Mouse (Mus musculus) MEL (cell line): ENCODE results near the gene Folr1. TPM values are rescaled to one million over a fixed set of nuclear protein-coding genes. Genes with fewer than 3 reads are reported as not detected.

Source experiments
- DNase-seq: peaks from one replicate; pipeline ENCODE4 v3.0.0; 2011; ENCODE audit warnings: low read depth, low spot score
- H3K27ac ChIP-seq: 2 replicates; pipeline ENCODE4 v1.5.1; 2012; ENCODE audit warnings: low read depth, mild to moderate bottlenecking, control low read depth, low read length, moderate library complexity; ENCODE audit not compliant: control insufficient read depth
- H3K27me3 ChIP-seq, 2 experiments: fragments of 150-350 bp in 1 of 2; sonication (generic) in 1 of 2; 2 replicates each; pipeline ENCODE4 v1.6.1; 2012; ENCODE audit warnings: low read length in 2 of 2, mild to moderate bottlenecking in 2 of 2, improper control_type of control experiment in 1 of 2, moderate library complexity in 1 of 2; ENCODE audit not compliant: insufficient read depth in 2 of 2, control insufficient read depth in 1 of 2
- H3K36me3 ChIP-seq, 2 experiments: 2 replicates each; pipeline ENCODE4 v1.6.1; 2012 to 2014; ENCODE audit warnings: low read length in 2 of 2, improper control_type of control experiment in 1 of 2, inconsistent platforms in 1 of 2, mild to moderate bottlenecking in 1 of 2; ENCODE audit not compliant: insufficient read depth in 2 of 2, control insufficient read depth in 1 of 2
- H3K4me1 ChIP-seq, 2 experiments: fragments of 150-350 bp in 1 of 2; sonication (generic) in 1 of 2; 2 replicates each; pipeline ENCODE4 v1.6.1; 2012; ENCODE audit warnings: low read length in 2 of 2, improper control_type of control experiment in 1 of 2, mild to moderate bottlenecking in 1 of 2; ENCODE audit not compliant: insufficient read depth in 2 of 2, control insufficient read depth in 1 of 2
- H3K4me3 ChIP-seq, 2 experiments: fragments of 150-350 bp in 1 of 2; sonication (generic) in 1 of 2; 2 replicates each; pipeline ENCODE4 v1.5.1; 2012; ENCODE audit warnings: low read depth in 2 of 2, low read length in 2 of 2, mild to moderate bottlenecking in 2 of 2, moderate library complexity in 2 of 2, control low read depth in 1 of 2, improper control_type of control experiment in 1 of 2; ENCODE audit not compliant: control insufficient read depth in 1 of 2, insufficient read depth in 1 of 2
- H3K79me2 ChIP-seq: 2 replicates; pipeline ENCODE4 v1.6.1; 2012; ENCODE audit warnings: mild to moderate bottlenecking, low read length, moderate library complexity; ENCODE audit not compliant: control insufficient read depth, poor library complexity, insufficient read depth
- H3K9ac ChIP-seq: 2 replicates; pipeline ENCODE4 v1.6.1; 2012; ENCODE audit warnings: low read depth, mild to moderate bottlenecking, control low read depth, low read length, moderate library complexity; ENCODE audit not compliant: control insufficient read depth, poor library complexity, severe bottlenecking
- H3K9me3 ChIP-seq: fragments of 150-350 bp; sonication (generic); replicated peaks from 2 replicates; pipeline ENCODE4 v1.6.1; 2012; ENCODE audit warnings: mild to moderate bottlenecking, low read length, improper control_type of control experiment, moderate library complexity; ENCODE audit not compliant: insufficient read depth
- CHD1 ChIP-seq: IDR thresholded peaks from 2 replicates; pipeline ENCODE4 v1.6.1; 2012; ENCODE audit warnings: low read depth, mild to moderate bottlenecking, inconsistent platforms, low read length, improper control_type of control experiment
- CTCF ChIP-seq, 3 experiments: IDR thresholded peaks in 2 of 3; conservative IDR thresholded peaks in 1 of 3; 2 replicates each; pipeline ENCODE4 v1.5.1; 2011 to 2012; ENCODE audit warnings: low read length in 3 of 3, low read depth in 2 of 3, mild to moderate bottlenecking in 2 of 3, improper control_type of control experiment in 1 of 3, inconsistent platforms in 1 of 3, mixed read lengths in 1 of 3, moderate library complexity in 1 of 3; ENCODE audit not compliant: control insufficient read depth in 1 of 3, insufficient read depth in 1 of 3, poor library complexity in 1 of 3, severe bottlenecking in 1 of 3
- GATA1 ChIP-seq: IDR thresholded peaks from 2 replicates; pipeline ENCODE4 v1.6.1; 2011; ENCODE audit warnings: low read depth, low read length, improper control_type of control experiment
- HCFC1 ChIP-seq: IDR thresholded peaks from 2 replicates; pipeline ENCODE4 v1.6.1; 2012; ENCODE audit warnings: low read depth, mild to moderate bottlenecking, inconsistent platforms, low read length, improper control_type of control experiment, moderate library complexity
- JUND ChIP-seq: IDR thresholded peaks from 2 replicates; pipeline ENCODE4 v1.6.1; 2011; ENCODE audit warnings: low read depth, mild to moderate bottlenecking, improper control_type of control experiment, low read length
- MAZ ChIP-seq: IDR thresholded peaks from 2 replicates; pipeline ENCODE4 v1.6.1; 2012; ENCODE audit warnings: low read depth, mild to moderate bottlenecking, inconsistent platforms, low read length, improper control_type of control experiment
- MYB ChIP-seq: IDR thresholded peaks from 2 replicates; pipeline ENCODE4 v1.6.1; 2011; ENCODE audit warnings: mild to moderate bottlenecking, low read depth, low read length, improper control_type of control experiment
- MYC ChIP-seq: IDR thresholded peaks from 2 replicates; pipeline ENCODE4 v1.6.1; 2011; ENCODE audit warnings: low read depth, mild to moderate bottlenecking, low read length, improper control_type of control experiment, moderate library complexity
- POLR2A ChIP-seq, 2 experiments: IDR thresholded peaks; 2 replicates each; pipeline ENCODE4 v1.6.1; 2011 to 2012; ENCODE audit warnings: low read length in 2 of 2, mild to moderate bottlenecking in 2 of 2, control low read depth in 1 of 2, improper control_type of control experiment in 1 of 2, low read depth in 1 of 2, moderate library complexity in 1 of 2; ENCODE audit not compliant: control insufficient read depth in 1 of 2, insufficient read depth in 1 of 2, poor library complexity in 1 of 2
- POLR2AphosphoS5 ChIP-seq: IDR thresholded peaks from 2 replicates; pipeline ENCODE4 v1.6.1; 2012; ENCODE audit warnings: low read depth, borderline replicate concordance, mild to moderate bottlenecking, inconsistent platforms, low read length, moderate library complexity, mixed read lengths
- RAD21 ChIP-seq: IDR thresholded peaks from 2 replicates; pipeline ENCODE4 v1.6.1; 2011; ENCODE audit warnings: mild to moderate bottlenecking, low read depth, low read length, improper control_type of control experiment
- SMC3 ChIP-seq: IDR thresholded peaks from 2 replicates; pipeline ENCODE4 v1.6.1; 2011; ENCODE audit warnings: low read depth, low read length, improper control_type of control experiment
- TAL1 ChIP-seq: IDR thresholded peaks from 2 replicates; pipeline ENCODE4 v1.6.1; 2012; ENCODE audit warnings: mild to moderate bottlenecking, inconsistent platforms, low read length, moderate library complexity, mixed read lengths
- TBP ChIP-seq: IDR thresholded peaks from 2 replicates; pipeline ENCODE4 v1.8.0; 2011; ENCODE audit warnings: low read depth, low read length, improper control_type of control experiment
- UBTF ChIP-seq: IDR thresholded peaks from 2 replicates; pipeline ENCODE4 v1.6.1; 2012; ENCODE audit warnings: low read depth, mild to moderate bottlenecking, inconsistent platforms, low read length, improper control_type of control experiment, moderate library complexity, borderline replicate concordance; ENCODE audit not compliant: insufficient read depth
- USF1 ChIP-seq: IDR thresholded peaks from 2 replicates; pipeline ENCODE4 v1.6.1; 2014; ENCODE audit warnings: low read depth, mild to moderate bottlenecking, inconsistent platforms, low read length, improper control_type of control experiment, moderate library complexity
- USF2 ChIP-seq, 2 experiments: IDR thresholded peaks; 2 replicates each; pipeline ENCODE4 v1.6.1; 2011 to 2012; ENCODE audit warnings: improper control_type of control experiment in 2 of 2, low read length in 2 of 2, borderline replicate concordance in 1 of 2, inconsistent platforms in 1 of 2, low read depth in 1 of 2, mild to moderate bottlenecking in 1 of 2; ENCODE audit not compliant: insufficient read depth in 1 of 2
- ZC3H11A ChIP-seq: IDR thresholded peaks from 2 replicates; pipeline ENCODE4 v1.6.1; 2012; ENCODE audit warnings: low read depth, mild to moderate bottlenecking, inconsistent platforms, low read length, improper control_type of control experiment
- ZNF384 ChIP-seq: IDR thresholded peaks from 2 replicates; pipeline ENCODE4 v1.6.1; 2012; ENCODE audit warnings: low read depth, mild to moderate bottlenecking, inconsistent platforms, low read length, improper control_type of control experiment
- polyA plus RNA-seq, 2 experiments: library from polyadenylated mRNA; stranded (reverse) in 1 of 2; unstranded in 1 of 2; fragments of >175 nt in 1 of 2; fragments of >200 nt in 1 of 2; gene quantifications; 2 replicates each; pipeline versions ENCODE4 v1.2.1 to v1.2.4; 2012; ENCODE audit warnings: low replicate concordance in 2 of 2, low read depth in 1 of 2; ENCODE audit not compliant: insufficient read length in 2 of 2, insufficient read depth in 1 of 2, missing spikeins in 1 of 2
- total RNA-seq: library from RNA; depleted of rRNA; stranded (reverse); fragments of 300-350 nt; gene quantifications from 2 replicates; pipeline ENCODE4 v1.2.3, GENCODE M21; 2012

Folr1 gene
- total and polyA plus RNA-seq, 3 experiments, result 0.07 to 0.12 TPM; not detected in 1

DNA sequence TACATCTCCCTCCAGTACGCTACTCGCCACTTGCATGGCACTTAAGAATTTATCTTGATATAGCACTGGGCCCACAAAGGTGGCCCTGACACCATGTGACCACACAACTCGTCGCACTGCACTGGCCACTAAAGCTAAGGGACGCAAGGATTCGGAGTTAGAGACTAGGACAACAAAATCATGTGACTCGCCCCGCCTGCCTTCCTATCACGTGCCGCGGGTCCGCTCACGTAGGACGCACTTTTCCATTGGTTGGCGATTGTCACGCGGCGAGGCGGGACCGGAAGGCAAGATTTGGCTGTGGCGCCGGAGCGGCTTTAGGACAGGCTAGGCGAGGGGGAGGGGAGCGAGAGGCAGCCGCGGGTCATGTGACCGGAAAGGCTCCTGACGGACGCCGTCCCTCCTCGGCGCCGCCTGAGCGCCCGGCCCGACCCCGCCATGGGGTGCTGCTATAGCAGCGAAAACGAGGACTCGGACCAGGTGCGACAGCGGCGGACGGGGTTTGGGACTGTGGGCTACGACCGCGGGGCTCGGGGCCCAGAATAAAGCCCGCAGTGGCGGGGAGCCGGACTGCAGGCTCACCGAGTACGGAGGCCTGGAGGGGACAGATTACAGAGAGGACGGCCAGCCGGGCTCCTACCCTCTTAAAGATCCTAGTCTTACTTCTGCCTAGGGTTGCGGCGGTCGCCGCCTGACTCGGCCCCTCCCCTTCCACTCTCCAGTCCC lies 35.1 kb upstream of the Folr1 start, which contains the start of gene Lamtor1 (continued):
- TF ChIP-seq UBTF, result no peak
- TF ChIP-seq RAD21, result no peak
- TF ChIP-seq JUND, result no peak
- no peak for TF ChIP-seq MYB
- TF ChIP-seq CHD1, result no peak
- TF ChIP-seq MYC, result peak; percentile 77
- TF ChIP-seq POLR2AphosphoS5, result peak; percentile 65; the same call in 1 of the 2 replicates
- TF ChIP-seq ZC3H11A, result no peak
- 0 out of 2 replicates have a peak, but pooled peaks have one; percentile 3 for TF ChIP-seq TAL1
- no peak for TF ChIP-seq SMC3
- TF ChIP-seq TBP, result peak; percentile 50
- peak; percentile 73 to 90 for TF ChIP-seq POLR2A (IDR thresholded peaks at IDR 0.05; ENCODE audit: control insufficient read depth in 1 of 2, insufficient read depth in 1 of 2, low read depth in 1 of 2, low read length in 2 of 2, poor library complexity in 1 of 2)
- no peak for TF ChIP-seq ZNF384
- TF ChIP-seq USF1, result peak; percentile 98
- no peak for TF ChIP-seq MAZ
- TF ChIP-seq GATA1, result peak; percentile 4; the same call in 1 of the 2 replicates

DNA sequence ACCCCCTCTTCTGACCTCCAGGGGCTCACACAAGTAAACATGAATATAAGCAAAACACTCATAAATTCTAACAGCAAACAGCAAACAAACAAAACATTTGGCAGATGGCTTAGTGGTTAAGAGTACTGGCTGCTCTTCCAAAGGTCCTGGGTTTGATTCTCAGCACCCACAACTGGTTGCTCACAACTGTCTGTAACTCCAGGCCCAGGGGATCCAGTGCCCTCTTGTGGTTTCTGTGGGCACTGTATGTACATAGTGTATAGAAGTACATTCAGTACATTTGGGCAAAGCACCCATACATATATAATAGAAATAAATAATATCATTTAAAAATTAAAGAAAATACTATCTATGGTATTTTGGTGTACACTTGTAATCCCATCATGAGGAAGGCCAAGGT lies 32.3 kb upstream of the Folr1 start:
- H3K36me3 ChIP-seq, result peaks cover 0 to 8% of the 10 kb centered on the region in 2 experiments; a peak in 2 of 4 replicates

More for the DNA sequence above, 32.3 kb upstream of the Folr1 start:
- TF ChIP-seq RAD21, result peak; percentile 26
- no peak for TF ChIP-seq MAZ
- no peak for TF ChIP-seq HCFC1
- TF ChIP-seq SMC3, result peak; percentile 34
- TF ChIP-seq CTCF (IDR thresholded peaks at IDR 0.05 in 2 of 3, conservative IDR thresholded peaks at IDR 0.05 in 1 of 3; ENCODE audit: control insufficient read depth in 1 of 3, insufficient read depth in 1 of 3, low read depth in 2 of 3, low read length in 3 of 3, poor library complexity in 1 of 3, severe bottlenecking in 1 of 3), result peak; percentile 32 to 49 (median 42); a peak in 5 of 6 replicates
- TF ChIP-seq USF2 (IDR thresholded peaks at IDR 0.05; ENCODE audit: borderline replicate concordance in 1 of 2, insufficient read depth in 1 of 2, low read depth in 1 of 2, low read length in 2 of 2), result no peak
- H3K4me1 ChIP-seq, result peaks cover 12 to 14% of the 10 kb centered on the region in 2 experiments
- H3K27ac ChIP-seq, result no peak overlapping the region
- DNase-seq, result peak; percentile 51
- H3K27me3 ChIP-seq, result no peaks in the 10 kb centered on the region
- H3K9ac ChIP-seq, result no peak overlapping the region
- H3K9me3 ChIP-seq, result no peaks in the 10 kb centered on the region
- no peak overlapping the region for H3K4me3 ChIP-seq
- peaks cover 14% of the 10 kb centered on the region for H3K79me2 ChIP-seq
